Mouse (Mus musculus): ENCODE measurements around the gene Nmral1. TPM values are rescaled to one million over a fixed set of nuclear protein-coding genes. Genes with fewer than 3 reads are reported as not detected.

The Nmral1 gene
- polyA plus RNA-seq, 1 experiment from 2014 or later: 58.3 TPM

DNA sequence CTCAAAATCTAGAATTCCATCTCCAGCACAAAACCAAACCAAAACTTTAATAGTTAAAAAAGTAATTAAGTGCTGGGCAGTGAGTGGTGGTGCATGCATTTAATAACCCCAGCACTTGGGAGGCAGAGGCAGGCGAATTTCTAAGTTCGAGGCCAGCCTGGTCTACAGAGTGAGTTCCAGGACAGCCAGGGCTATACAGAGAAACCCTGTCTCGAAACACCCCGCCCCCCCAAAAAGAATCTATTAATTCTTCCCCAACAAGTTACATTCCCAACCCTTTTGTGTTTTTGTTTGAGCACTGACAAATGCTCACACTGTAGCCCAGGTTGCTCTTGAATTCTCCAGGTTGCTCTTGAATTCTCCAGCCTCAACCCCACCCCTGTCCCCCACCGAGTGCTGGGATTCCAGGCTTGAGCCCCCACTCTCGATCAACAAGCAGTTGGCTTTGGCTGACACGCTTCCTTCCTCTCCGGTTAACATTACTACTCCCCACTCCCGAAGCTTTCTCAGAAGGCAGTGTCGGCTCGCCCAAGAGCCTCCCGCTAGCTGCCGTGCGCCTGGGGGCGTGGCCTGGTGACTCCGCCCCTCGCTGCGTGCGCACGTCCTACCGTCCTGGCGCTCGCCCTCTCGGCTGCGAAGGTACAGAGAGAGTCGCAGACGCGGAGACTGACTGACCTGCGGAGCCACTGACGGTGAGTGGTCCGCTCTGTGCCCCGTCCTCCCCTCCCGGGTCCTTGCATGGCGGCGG is 6.8 kb upstream of the Nmral1 start, which contains the start of gene Hmox2:
Gene Hmox2 (plus strand): TSS at position 582 of the 748 bp plus-strand sequence.
- Histone ChIP-seq H3K9me3 (replicated peaks; ENCODE audit: control insufficient read depth, low read length) (no peaks in the 10 kb centered on the region), H3K27ac (ENCODE audit: low read depth, low read length) (peak within 1 kb of the TSS; percentile 84), H3K4me1 (ENCODE audit: control insufficient read depth, insufficient read depth, low read length) (peaks cover 7% of the 10 kb centered on the region; the same call in 1 of the 2 replicates), H3K27me3 (ENCODE audit: control insufficient read depth, insufficient read depth, low read length) (no peaks in the 10 kb centered on the region; the same call in 1 of the 2 replicates), H3K36me3 (ENCODE audit: control insufficient read depth, insufficient read depth, low read length) (no peaks in the 10 kb centered on the region), H3K9ac (ENCODE audit: low read depth, low read length) (peak within 1 kb of the TSS; percentile 91), H3K4me3 (ENCODE audit: low read depth, low read length) (peak within 1 kb of the TSS; percentile 73), H3K4me2 (peak within 1 kb of the TSS; percentile 95)
- ATAC-seq (replicated peaks; ENCODE audit: insufficient number of reproducible peaks, low FRiP score, low TSS enrichment): peak; percentile 95
- 6% methylated on average over 35 of the region's 35 CpGs for WGBS (ENCODE audit: insufficient replicate concordance)

DNA sequence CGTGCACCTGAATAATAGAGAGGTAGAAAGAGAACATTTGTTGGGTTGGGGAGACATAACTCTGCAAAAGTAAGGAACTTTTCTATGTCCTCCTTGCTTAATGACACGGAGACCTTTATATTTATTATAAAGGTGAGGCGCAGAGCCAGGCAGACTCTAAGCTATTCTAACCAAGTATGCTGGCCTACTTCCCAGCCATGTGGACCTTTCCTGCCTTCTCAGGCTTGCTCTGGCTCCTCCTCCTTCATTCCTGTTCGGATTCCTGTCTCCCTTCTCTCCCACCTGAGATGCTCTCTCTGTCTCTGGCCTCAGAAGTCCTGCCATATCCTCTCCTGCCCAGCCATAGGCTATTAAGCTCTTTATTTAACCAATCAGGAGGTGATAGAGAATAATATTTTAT is 6.1 kb upstream of the Nmral1 start:
- no peaks in the 10 kb centered on the region for H3K36me3 ChIP-seq (ENCODE audit: control insufficient read depth, insufficient read depth, low read length)
- no peak overlapping the region for H3K9ac ChIP-seq (ENCODE audit: low read depth, low read length)
- no peak overlapping the region for H3K4me3 ChIP-seq (ENCODE audit: low read depth, low read length)
- no peak overlapping the region for H3K27ac ChIP-seq (ENCODE audit: low read depth, low read length)
- ATAC-seq (replicated peaks; ENCODE audit: insufficient number of reproducible peaks, low FRiP score, low TSS enrichment): no peak
- WGBS (ENCODE audit: insufficient replicate concordance): 68% methylated on average over 4 of the region's 4 CpGs
- no peaks in the 10 kb centered on the region; the same call in 1 of the 2 replicates for H3K27me3 ChIP-seq (ENCODE audit: control insufficient read depth, insufficient read depth, low read length)
- H3K4me2 ChIP-seq: no peak overlapping the region
- no peaks in the 10 kb centered on the region for H3K9me3 ChIP-seq (replicated peaks; ENCODE audit: control insufficient read depth, low read length)
- H3K4me1 ChIP-seq (ENCODE audit: control insufficient read depth, insufficient read depth, low read length): peaks cover 7% of the 10 kb centered on the region; the same call in 1 of the 2 replicates

DNA sequence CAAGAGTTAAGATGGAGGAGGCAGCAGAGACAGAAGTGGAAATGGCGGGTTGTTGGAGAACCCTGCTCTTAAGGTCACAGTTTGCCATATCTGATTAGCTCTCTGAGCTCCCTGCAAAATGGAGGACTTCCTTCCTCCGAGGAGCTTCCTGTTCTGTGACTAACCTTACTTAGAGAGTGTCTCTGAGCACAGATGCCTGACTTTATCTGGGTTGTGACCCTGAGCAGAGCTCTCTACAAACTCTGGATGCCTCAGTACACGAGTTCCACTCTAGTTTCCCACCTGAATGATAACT is 3.7 kb upstream of the Nmral1 start:
- Histone ChIP-seq H3K27me3 (ENCODE audit: control insufficient read depth, insufficient read depth, low read length) (no peaks in the 10 kb centered on the region; the same call in 1 of the 2 replicates), H3K36me3 (ENCODE audit: control insufficient read depth, insufficient read depth, low read length) (no peaks in the 10 kb centered on the region), H3K4me3 (ENCODE audit: low read depth, low read length) (no peak overlapping the region), H3K4me2 (no peak overlapping the region), H3K9ac (ENCODE audit: low read depth, low read length) (no peak overlapping the region), H3K4me1 (ENCODE audit: control insufficient read depth, insufficient read depth, low read length) (peaks cover 4% of the 10 kb centered on the region; the same call in 1 of the 2 replicates), H3K27ac (ENCODE audit: low read depth, low read length) (no peak overlapping the region), H3K9me3 (replicated peaks; ENCODE audit: control insufficient read depth, low read length) (no peaks in the 10 kb centered on the region)
- ATAC-seq (replicated peaks; ENCODE audit: insufficient number of reproducible peaks, low FRiP score, low TSS enrichment): no peak
- WGBS (ENCODE audit: insufficient replicate concordance): 51% methylated on average over 3 of the region's 3 CpGs

DNA sequence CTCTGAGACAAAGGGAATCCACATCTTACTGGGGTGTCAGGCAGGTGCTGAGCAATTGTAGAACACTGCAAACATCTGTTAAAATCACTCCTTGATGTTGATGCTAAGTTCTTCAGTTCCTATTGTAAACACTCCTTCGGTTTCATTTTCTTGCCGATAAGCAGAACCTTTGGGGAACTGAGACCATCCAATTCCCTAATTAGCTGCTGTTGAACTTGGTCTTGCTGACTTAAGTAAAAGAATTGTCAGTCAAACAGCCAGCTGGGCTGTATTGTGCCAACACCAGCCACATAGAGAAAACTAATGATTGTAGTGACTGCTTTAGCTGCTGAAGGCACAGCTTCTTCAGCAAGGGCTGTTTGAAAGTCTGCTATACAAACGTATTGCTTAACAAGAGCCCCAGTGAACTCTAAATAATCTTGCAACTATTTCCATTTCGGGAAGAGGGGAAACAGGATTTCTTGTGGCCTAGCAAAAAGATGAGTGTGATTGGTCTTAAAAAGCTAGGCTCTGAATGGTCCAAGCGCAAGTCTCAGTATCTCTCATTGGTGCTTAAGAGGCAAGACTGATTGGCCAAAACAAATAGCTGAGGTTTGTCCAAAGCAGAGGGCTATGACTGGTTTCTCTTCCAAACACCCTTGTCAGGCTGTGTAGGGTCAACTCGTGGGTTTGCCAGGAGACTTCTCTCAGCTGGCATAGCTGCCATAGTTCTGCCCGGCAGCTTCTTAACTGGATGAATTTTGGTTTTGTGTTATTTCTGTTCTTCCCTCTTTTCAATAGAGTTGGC is 3.2 kb upstream of the Nmral1 start:
- no peak overlapping the region for H3K27ac ChIP-seq (ENCODE audit: low read depth, low read length)
- no peaks in the 10 kb centered on the region for H3K9me3 ChIP-seq (replicated peaks; ENCODE audit: control insufficient read depth, low read length)
- no peak for ATAC-seq (replicated peaks; ENCODE audit: insufficient number of reproducible peaks, low FRiP score, low TSS enrichment)
- H3K4me3 ChIP-seq (ENCODE audit: low read depth, low read length): no peak overlapping the region
- no peak overlapping the region for H3K4me2 ChIP-seq
- H3K4me1 ChIP-seq (ENCODE audit: control insufficient read depth, insufficient read depth, low read length): no peaks in the 10 kb centered on the region
- H3K9ac ChIP-seq (ENCODE audit: low read depth, low read length): no peak overlapping the region
- no peaks in the 10 kb centered on the region; the same call in 1 of the 2 replicates for H3K27me3 ChIP-seq (ENCODE audit: control insufficient read depth, insufficient read depth, low read length)
- 73% methylated on average over 7 of the region's 7 CpGs for WGBS (ENCODE audit: insufficient replicate concordance)
- H3K36me3 ChIP-seq (ENCODE audit: control insufficient read depth, insufficient read depth, low read length): no peaks in the 10 kb centered on the region

DNA sequence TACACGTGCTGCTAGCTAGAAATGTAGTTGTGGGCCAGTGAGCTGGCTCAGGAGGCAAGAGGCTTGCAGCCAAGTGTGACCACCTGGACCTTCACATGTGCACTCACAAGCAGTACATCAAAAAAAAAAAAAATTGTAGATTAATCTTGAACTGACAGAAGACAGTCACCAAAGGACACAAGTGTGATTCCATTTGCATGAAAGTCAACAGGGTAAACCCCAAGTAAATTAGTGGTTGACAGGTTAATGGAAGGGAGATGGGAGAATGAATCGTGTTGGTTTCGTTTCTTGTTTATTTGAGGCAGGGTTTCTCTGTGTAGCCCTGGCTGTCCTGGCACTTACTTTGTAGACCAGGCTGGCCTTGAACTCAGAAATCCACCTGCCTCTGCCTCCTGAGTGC is 1.3 kb downstream of the Nmral1 start:
- H3K27me3 ChIP-seq (ENCODE audit: control insufficient read depth, insufficient read depth, low read length): no peaks in the 10 kb centered on the region
- H3K4me2 ChIP-seq: peak overlapping the region; percentile 78
- peaks cover 16% of the 10 kb centered on the region for H3K36me3 ChIP-seq (ENCODE audit: control insufficient read depth, insufficient read depth, low read length)
- 81% methylated on average over 3 of the region's 3 CpGs for WGBS (ENCODE audit: insufficient replicate concordance)
- H3K4me3 ChIP-seq (ENCODE audit: low read depth, low read length): peak overlapping the region; percentile 72
- peak overlapping the region; percentile 89; the same call in 1 of the 2 replicates for H3K9ac ChIP-seq (ENCODE audit: low read depth, low read length)
- H3K27ac ChIP-seq (ENCODE audit: low read depth, low read length): no peak overlapping the region
- H3K4me1 ChIP-seq (ENCODE audit: control insufficient read depth, insufficient read depth, low read length): no peaks in the 10 kb centered on the region
- ATAC-seq (replicated peaks; ENCODE audit: insufficient number of reproducible peaks, low FRiP score, low TSS enrichment): no peak
- H3K9me3 ChIP-seq (replicated peaks; ENCODE audit: control insufficient read depth, low read length): no peaks in the 10 kb centered on the region

DNA sequence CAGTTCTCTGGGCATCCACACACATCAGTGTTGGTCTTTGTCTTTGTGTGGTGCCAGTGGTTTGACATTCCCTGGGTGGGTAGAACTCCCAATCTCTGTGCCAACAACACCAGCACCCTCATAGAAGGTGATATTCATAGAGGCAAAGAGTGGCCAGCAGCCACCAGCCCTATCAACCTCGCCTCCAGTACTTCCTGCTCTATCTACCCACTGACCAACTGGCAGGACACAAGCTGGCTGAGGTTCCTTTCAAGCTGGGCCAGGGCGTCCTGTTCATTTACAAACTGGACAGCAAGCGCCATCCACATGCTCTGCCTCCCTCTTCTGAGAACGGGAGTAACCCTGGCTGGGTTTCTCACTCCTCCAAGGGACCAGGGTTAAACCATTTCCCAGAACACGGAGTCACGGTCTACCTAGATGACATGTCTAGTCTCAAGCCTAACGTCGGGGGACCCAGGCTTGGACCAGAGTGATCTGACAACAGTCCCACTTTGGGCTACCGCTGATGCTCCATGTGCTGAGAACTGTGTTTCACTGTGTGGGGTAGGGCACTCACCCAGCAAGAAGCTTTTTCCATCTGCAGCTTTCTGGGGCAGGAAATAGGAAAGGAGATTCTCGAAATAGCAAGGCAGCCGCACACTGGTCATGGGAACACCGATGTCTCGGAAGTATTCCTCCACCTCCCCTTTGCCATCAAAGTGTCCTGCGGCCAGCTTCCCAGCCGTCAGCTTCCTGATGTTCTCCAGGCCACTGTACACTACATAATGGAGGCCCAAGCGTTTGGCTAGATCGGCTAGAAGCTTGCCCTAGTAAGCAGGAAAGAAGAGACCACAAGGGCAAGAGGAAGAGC is 5.1 kb downstream of the Nmral1 start:
- ATAC-seq (replicated peaks; ENCODE audit: insufficient number of reproducible peaks, low FRiP score, low TSS enrichment): no peak
- H3K4me1 ChIP-seq (ENCODE audit: control insufficient read depth, insufficient read depth, low read length): no peaks in the 10 kb centered on the region
- H3K27ac ChIP-seq (ENCODE audit: low read depth, low read length): no peak overlapping the region
- H3K27me3 ChIP-seq (ENCODE audit: control insufficient read depth, insufficient read depth, low read length): no peaks in the 10 kb centered on the region
- no peak overlapping the region for H3K4me2 ChIP-seq
- 75% methylated on average over 17 of the region's 17 CpGs for WGBS (ENCODE audit: insufficient replicate concordance)
- H3K9me3 ChIP-seq (replicated peaks; ENCODE audit: control insufficient read depth, low read length): no peaks in the 10 kb centered on the region
- no peak overlapping the region for H3K4me3 ChIP-seq (ENCODE audit: low read depth, low read length)
- peaks cover 26% of the 10 kb centered on the region for H3K36me3 ChIP-seq (ENCODE audit: control insufficient read depth, insufficient read depth, low read length)
- no peak overlapping the region for H3K9ac ChIP-seq (ENCODE audit: low read depth, low read length)

DNA sequence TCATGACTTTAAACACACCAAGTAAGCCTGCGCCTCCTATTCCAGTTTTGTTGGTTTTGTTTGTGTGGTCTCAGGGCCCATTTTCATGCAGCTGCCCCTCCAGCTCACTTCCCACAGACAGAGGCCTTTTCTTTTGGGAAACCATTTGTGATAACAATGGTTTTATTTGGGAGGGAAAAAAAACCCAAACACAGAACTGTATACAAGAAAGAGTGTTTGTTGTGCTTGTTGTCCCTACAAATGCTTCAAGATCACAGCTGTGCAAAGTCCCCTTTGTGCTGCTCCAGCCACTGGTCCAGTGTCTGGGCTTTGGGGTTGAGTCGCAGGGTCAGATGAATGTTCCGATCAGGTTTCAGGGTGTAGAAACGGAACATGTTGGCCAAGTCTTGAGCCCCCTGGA is 8.0 kb downstream of the Nmral1 start:
- H3K27ac ChIP-seq (ENCODE audit: low read depth, low read length): no peak overlapping the region
- ATAC-seq (replicated peaks; ENCODE audit: insufficient number of reproducible peaks, low FRiP score, low TSS enrichment): no peak
- no peak overlapping the region for H3K4me2 ChIP-seq
- H3K4me1 ChIP-seq (ENCODE audit: control insufficient read depth, insufficient read depth, low read length): no peaks in the 10 kb centered on the region
- H3K36me3 ChIP-seq (ENCODE audit: control insufficient read depth, insufficient read depth, low read length): peaks cover 35% of the 10 kb centered on the region
- 92% methylated on average over 4 of the region's 4 CpGs for WGBS (ENCODE audit: insufficient replicate concordance)
- H3K9me3 ChIP-seq (replicated peaks; ENCODE audit: control insufficient read depth, low read length): no peaks in the 10 kb centered on the region
- H3K9ac ChIP-seq (ENCODE audit: low read depth, low read length): no peak overlapping the region
- H3K4me3 ChIP-seq (ENCODE audit: low read depth, low read length): no peak overlapping the region
- no peaks in the 10 kb centered on the region for H3K27me3 ChIP-seq (ENCODE audit: control insufficient read depth, insufficient read depth, low read length)

DNA sequence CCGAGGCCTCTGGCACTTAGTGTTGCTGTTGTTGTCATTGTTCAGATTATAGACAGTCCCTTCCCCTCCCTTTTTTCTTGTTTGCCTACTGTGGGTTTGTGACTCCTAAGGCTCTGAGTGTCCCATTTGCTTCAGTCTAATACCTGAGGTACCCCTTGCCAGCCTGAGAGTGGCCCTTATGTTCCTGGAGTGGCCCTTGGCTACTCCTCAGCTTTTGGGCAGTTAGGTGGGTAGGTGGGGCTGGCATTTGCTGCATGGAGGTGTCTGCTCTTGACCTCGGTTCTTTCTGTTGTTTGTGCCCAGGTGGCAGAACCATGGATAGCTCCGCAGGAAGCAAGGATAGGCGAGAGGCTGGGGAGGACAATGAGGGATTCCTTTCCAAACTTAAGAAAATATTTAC is 13.6 kb downstream of the Nmral1 start:
- Histone ChIP-seq H3K4me1 (ENCODE audit: control insufficient read depth, insufficient read depth, low read length) (no peaks in the 10 kb centered on the region), H3K36me3 (ENCODE audit: control insufficient read depth, insufficient read depth, low read length) (peaks cover 45% of the 10 kb centered on the region), H3K9me3 (replicated peaks; ENCODE audit: control insufficient read depth, low read length) (no peaks in the 10 kb centered on the region), H3K4me3 (ENCODE audit: low read depth, low read length) (no peak overlapping the region), H3K27me3 (ENCODE audit: control insufficient read depth, insufficient read depth, low read length) (no peaks in the 10 kb centered on the region), H3K9ac (ENCODE audit: low read depth, low read length) (no peak overlapping the region), H3K27ac (ENCODE audit: low read depth, low read length) (no peak overlapping the region), H3K4me2 (no peak overlapping the region)
- 57% methylated on average over 4 of the region's 4 CpGs for WGBS (ENCODE audit: insufficient replicate concordance)
- ATAC-seq (replicated peaks; ENCODE audit: insufficient number of reproducible peaks, low FRiP score, low TSS enrichment): no peak

Measured in heart, embryonic 11.5 days (tissue).